Mouse (Mus musculus): Measurements from ENCODE around the gene Itpa. TPM values are rescaled to one million over a fixed set of nuclear protein-coding genes. Genes with fewer than 3 reads are reported as not detected.
A peak's percentile ranks its signal among the peaks of the same experiment; 100 is the strongest.

Gene Itpa
- polyA plus RNA-seq, 1 experiment: 137 TPM

DNA sequence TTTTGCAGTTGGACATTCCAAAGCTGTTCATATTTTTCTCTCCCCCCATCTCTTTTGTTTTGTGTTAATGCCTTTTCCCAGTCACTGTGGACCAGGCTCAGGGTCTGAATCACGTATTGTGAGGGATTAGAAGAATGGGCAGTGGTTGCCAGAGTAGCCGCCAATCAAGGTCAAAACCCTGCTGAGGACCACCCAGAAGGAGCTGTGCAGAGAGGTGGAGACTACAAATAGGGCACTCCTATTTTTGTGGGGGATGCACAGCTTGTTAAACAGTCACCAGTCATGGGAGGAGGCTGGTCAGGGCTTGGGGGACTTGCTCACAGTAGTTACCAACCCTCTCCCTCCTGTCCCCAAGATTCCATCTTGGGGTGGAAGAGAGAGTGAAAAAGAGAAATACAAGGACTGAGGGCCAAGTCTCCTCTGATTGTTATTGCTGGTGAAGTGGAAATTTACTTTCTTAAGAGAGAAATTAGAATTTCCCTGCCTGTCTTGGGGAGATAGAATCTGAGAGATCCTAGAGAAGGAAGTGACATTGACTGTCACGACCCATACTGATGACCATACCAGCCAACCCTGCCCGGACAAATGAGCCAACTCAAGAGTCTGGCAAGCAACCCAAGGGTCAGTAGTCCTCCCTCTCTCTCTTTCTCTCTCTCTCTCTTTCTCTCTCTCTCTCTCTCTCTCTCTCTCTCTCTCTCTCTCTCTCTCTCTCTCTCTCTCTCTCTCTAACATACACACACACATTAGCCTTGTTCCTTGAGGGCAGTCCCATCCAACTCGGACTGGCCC, 34.3 kb upstream of the Itpa start:
- H3K9ac ChIP-seq (ENCODE audit: low read depth, poor library complexity, severe bottlenecking): no peak overlapping the region
- H3K4me3 ChIP-seq (ENCODE audit: low read depth, low read length): no peak overlapping the region
- no peaks in the 10 kb centered on the region for H3K9me3 ChIP-seq (replicated peaks; ENCODE audit: control insufficient read depth, insufficient read depth, low read length, poor library complexity, severe bottlenecking)
- H3K36me3 ChIP-seq (ENCODE audit: control insufficient read depth, insufficient read depth, low read length, poor library complexity, severe bottlenecking): peaks cover 1% of the 10 kb centered on the region
- no peak for TF ChIP-seq CTCF (IDR thresholded peaks at IDR 0.05; ENCODE audit: low read depth, low read length)
- TF ChIP-seq EP300 (IDR thresholded peaks at IDR 0.05; ENCODE audit: insufficient read depth, low read depth, low read length): no peak
- no peak for TF ChIP-seq POLR2A (IDR thresholded peaks at IDR 0.05; ENCODE audit: insufficient read depth, low read length)
- no peaks in the 10 kb centered on the region for H3K27me3 ChIP-seq (ENCODE audit: control insufficient read depth, insufficient read depth, low read length, poor library complexity, severe bottlenecking)
- peaks cover 9% of the 10 kb centered on the region for H3K4me1 ChIP-seq (ENCODE audit: control insufficient read depth, insufficient read depth, low read length)
- no peak overlapping the region for H3K27ac ChIP-seq (ENCODE audit: insufficient read depth, low read length)

DNA sequence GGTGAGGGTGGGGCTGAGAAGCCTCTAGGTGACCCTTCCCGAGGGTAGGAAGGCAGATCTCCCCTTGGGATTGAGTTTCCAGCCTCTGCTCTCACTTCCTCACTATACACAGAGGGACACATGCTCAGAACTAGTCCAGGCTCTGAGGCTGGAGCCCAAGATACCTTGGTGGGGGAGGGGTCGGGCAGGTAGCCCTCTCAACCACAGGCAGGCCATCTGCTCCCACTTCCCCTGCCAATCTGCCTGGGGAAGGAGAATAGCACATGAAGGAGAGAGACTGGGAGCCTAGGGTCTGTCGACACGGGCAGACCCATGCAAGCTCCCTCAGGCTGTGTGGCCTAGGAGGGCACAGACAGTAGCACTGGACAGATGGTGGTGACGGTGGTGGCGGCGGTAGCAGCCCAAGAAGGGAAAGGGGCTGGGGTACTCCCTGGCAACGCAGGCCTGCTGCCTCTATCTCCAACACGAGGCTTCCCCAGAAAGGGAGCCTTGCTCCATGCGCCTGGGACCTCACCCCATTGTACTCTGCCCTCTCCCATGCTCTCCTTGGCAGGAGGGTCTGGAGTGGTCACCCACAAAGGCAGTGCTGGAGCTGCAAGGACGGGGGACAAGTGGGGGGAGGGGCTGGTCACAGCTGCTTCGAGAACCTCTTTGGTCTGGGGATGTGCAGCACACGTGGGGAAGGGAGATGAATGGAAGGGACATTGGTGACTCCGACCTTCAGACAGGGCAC, 33.2 kb upstream of the Itpa start:
- H3K4me3 ChIP-seq (ENCODE audit: low read depth, low read length): peak overlapping the region; percentile 29
- H3K9ac ChIP-seq (ENCODE audit: low read depth, poor library complexity, severe bottlenecking): no peak overlapping the region; the same call in 1 of the 2 replicates
- no peaks in the 10 kb centered on the region for H3K27me3 ChIP-seq (ENCODE audit: control insufficient read depth, insufficient read depth, low read length, poor library complexity, severe bottlenecking)
- TF ChIP-seq EP300 (IDR thresholded peaks at IDR 0.05; ENCODE audit: insufficient read depth, low read depth, low read length) (no peak), CTCF (IDR thresholded peaks at IDR 0.05; ENCODE audit: low read depth, low read length) (no peak), POLR2A (IDR thresholded peaks at IDR 0.05; ENCODE audit: insufficient read depth, low read length) (no peak)
- peaks cover 9% of the 10 kb centered on the region for H3K4me1 ChIP-seq (ENCODE audit: control insufficient read depth, insufficient read depth, low read length)
- no peaks in the 10 kb centered on the region for H3K9me3 ChIP-seq (replicated peaks; ENCODE audit: control insufficient read depth, insufficient read depth, low read length, poor library complexity, severe bottlenecking)
- no peak overlapping the region for H3K27ac ChIP-seq (ENCODE audit: insufficient read depth, low read length)
- no peaks in the 10 kb centered on the region for H3K36me3 ChIP-seq (ENCODE audit: control insufficient read depth, insufficient read depth, low read length, poor library complexity, severe bottlenecking)

DNA sequence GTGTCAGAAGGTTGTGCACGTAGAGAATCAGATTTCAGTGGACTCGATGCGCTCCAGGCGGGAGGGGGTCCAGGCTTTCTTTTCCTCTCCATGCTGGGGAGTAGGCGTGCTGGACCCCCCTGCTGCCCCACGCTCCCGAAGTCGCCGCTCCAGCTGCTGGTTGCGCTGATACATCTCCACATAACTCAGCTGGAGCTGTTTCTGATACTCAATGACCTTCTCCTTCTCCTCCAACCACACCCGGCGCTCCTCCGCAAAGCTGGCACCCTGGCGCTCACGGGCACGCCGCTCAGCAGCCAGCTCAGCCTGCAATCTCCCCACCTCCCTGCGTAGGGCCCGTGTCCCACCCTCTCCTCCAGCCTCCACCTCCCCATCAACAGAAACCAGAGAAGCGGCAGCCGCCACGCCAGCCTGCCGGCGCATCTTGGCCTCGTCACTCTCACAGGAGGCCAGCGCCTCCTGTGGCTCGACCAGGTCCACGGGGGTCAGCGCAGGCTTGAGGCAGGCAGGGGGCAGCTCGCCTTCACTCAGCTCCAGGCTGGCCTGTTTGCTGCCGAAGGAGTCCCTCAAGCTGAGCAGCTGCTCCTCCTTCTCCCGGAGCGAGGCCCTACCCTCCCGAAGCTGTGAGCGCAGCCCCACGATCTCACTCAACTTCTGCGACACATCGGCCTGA, 32.5 kb upstream of the Itpa start:
- H3K27ac ChIP-seq (ENCODE audit: insufficient read depth, low read length): no peak overlapping the region
- no peaks in the 10 kb centered on the region for H3K36me3 ChIP-seq (ENCODE audit: control insufficient read depth, insufficient read depth, low read length, poor library complexity, severe bottlenecking)
- TF ChIP-seq CTCF (IDR thresholded peaks at IDR 0.05; ENCODE audit: low read depth, low read length) (no peak), EP300 (IDR thresholded peaks at IDR 0.05; ENCODE audit: insufficient read depth, low read depth, low read length) (no peak)
- H3K9me3 ChIP-seq (replicated peaks; ENCODE audit: control insufficient read depth, insufficient read depth, low read length, poor library complexity, severe bottlenecking): no peaks in the 10 kb centered on the region
- peak overlapping the region; percentile 29 for H3K4me3 ChIP-seq (ENCODE audit: low read depth, low read length)
- peaks cover 9% of the 10 kb centered on the region for H3K4me1 ChIP-seq (ENCODE audit: control insufficient read depth, insufficient read depth, low read length)
- H3K27me3 ChIP-seq (ENCODE audit: control insufficient read depth, insufficient read depth, low read length, poor library complexity, severe bottlenecking): no peaks in the 10 kb centered on the region
- H3K9ac ChIP-seq (ENCODE audit: low read depth, poor library complexity, severe bottlenecking): peak overlapping the region; percentile 54

DNA sequence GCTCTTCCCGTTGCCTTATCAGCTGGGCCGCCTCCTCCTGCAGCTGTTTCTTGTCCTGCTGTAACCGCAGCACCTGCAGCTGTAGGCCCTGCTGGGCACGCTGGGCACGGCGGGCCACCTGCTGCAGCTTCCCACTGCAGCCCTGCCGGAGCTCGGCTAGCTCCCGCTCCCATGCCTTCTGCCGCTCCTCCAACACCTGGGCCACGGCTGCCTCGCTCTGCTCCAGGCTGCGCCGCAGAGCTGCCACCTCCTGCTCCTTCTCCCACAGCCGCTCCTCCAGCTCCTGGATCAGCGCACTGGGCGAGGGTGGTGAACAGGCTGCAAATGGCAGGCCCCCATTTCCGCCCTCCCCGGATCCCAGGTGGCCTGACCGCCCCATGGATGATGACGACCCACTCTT, 31.6 kb upstream of the Itpa start:
- no peaks in the 10 kb centered on the region for H3K27me3 ChIP-seq (ENCODE audit: control insufficient read depth, insufficient read depth, low read length, poor library complexity, severe bottlenecking)
- TF ChIP-seq CTCF (IDR thresholded peaks at IDR 0.05; ENCODE audit: low read depth, low read length): no peak
- TF ChIP-seq EP300 (IDR thresholded peaks at IDR 0.05; ENCODE audit: insufficient read depth, low read depth, low read length): no peak
- no peak for TF ChIP-seq POLR2A (IDR thresholded peaks at IDR 0.05; ENCODE audit: insufficient read depth, low read length)
- H3K4me1 ChIP-seq (ENCODE audit: control insufficient read depth, insufficient read depth, low read length): peaks cover 9% of the 10 kb centered on the region
- peak overlapping the region; percentile 54 for H3K4me3 ChIP-seq (ENCODE audit: low read depth, low read length)
- peak overlapping the region; percentile 54 for H3K9ac ChIP-seq (ENCODE audit: low read depth, poor library complexity, severe bottlenecking)
- H3K27ac ChIP-seq (ENCODE audit: insufficient read depth, low read length): no peak overlapping the region
- no peaks in the 10 kb centered on the region for H3K9me3 ChIP-seq (replicated peaks; ENCODE audit: control insufficient read depth, insufficient read depth, low read length, poor library complexity, severe bottlenecking)
- no peaks in the 10 kb centered on the region for H3K36me3 ChIP-seq (ENCODE audit: control insufficient read depth, insufficient read depth, low read length, poor library complexity, severe bottlenecking)

DNA sequence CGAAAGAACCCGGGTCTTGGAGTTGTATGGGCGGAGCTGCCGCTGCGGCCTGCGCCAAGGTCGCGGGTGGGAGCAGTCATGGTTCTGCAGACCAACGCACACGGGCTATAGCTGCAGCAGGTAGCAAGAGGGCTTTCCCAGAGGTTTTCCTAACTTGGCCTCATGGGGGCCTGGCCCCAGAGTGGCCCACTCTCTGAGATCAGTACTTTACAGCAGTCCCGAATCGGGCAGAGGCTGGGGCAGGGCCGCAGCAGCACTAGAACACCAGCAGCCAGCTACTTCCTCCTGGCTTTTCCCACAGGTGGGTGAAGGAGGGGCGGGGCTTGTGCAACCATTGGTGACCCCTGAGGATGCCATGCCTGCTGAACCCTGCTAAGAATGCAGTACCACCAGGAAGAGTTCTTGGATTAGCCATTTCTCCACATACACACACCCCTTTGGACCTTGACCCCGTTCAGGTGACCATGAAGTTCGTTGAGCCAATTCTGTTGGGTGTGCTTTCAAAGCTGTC, 29.3 kb upstream of the Itpa start:
- Histone ChIP-seq H3K27me3 (ENCODE audit: control insufficient read depth, insufficient read depth, low read length, poor library complexity, severe bottlenecking) (no peaks in the 10 kb centered on the region), H3K9ac (ENCODE audit: low read depth, poor library complexity, severe bottlenecking) (peak overlapping the region; percentile 66), H3K36me3 (ENCODE audit: control insufficient read depth, insufficient read depth, low read length, poor library complexity, severe bottlenecking) (no peaks in the 10 kb centered on the region), H3K9me3 (replicated peaks; ENCODE audit: control insufficient read depth, insufficient read depth, low read length, poor library complexity, severe bottlenecking) (no peaks in the 10 kb centered on the region), H3K4me3 (ENCODE audit: low read depth, low read length) (peak overlapping the region; percentile 32), H3K27ac (ENCODE audit: insufficient read depth, low read length) (no peak overlapping the region), H3K4me1 (ENCODE audit: control insufficient read depth, insufficient read depth, low read length) (peaks cover 6% of the 10 kb centered on the region)
- TF ChIP-seq POLR2A (IDR thresholded peaks at IDR 0.05; ENCODE audit: insufficient read depth, low read length) (no peak), EP300 (IDR thresholded peaks at IDR 0.05; ENCODE audit: insufficient read depth, low read depth, low read length) (no peak), CTCF (IDR thresholded peaks at IDR 0.05; ENCODE audit: low read depth, low read length) (no peak)
